Mouse (Mus musculus) activated CD4-positive, CD25-positive, alpha-beta regulatory T cell (primary cell): Measurements from ENCODE around the gene Gm4312. TPM values are rescaled to one million over a fixed set of nuclear protein-coding genes. Genes with fewer than 3 reads are reported as not detected.

Experiments used
- polyA plus RNA-seq, 2 experiments: library from polyadenylated mRNA; unstranded; fragments of 100-300 nt; shearing (Covaris generic); gene quantifications; one replicate each; pipeline ENCODE4 v1.2.1; 2017

Gm4312 gene
- not detected for polyA plus RNA-seq

GRCm38 (mm10) chr10:100382460-100382859 is at the start of gene Gm4312:
Gm4312 (minus strand) TSS chr10:100382560.

GRCm38 (mm10) chr10:100361038-100361437 is 21.3 kb downstream of the Gm4312 start, which contains the start of gene Gm4307:
Gm4307 (plus strand) TSS chr10:100361338.

DNA sequence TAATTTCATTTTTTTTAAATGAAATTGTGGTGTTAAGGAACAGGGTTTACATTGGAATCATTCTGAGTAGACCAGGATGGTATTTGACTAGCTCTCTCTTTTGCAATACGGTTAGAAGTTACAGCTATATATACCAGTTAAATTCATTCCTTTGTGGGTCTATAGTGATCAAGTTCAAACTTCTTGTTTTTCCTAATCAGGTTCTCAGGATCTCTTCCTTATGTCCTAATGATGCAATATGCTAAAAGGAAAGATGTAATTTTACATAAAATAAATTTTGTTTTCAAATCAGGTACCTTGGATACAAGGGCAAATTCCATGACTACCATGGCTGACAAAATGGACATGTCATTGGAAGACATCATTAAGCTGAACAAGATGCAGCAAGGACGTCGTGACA is 31.6 kb downstream of the Gm4312 start, which contains the start of gene Gm4305:
Gene Gm4305, plus strand, starts transcription at position 301 of the 400 bp plus-strand sequence.

DNA sequence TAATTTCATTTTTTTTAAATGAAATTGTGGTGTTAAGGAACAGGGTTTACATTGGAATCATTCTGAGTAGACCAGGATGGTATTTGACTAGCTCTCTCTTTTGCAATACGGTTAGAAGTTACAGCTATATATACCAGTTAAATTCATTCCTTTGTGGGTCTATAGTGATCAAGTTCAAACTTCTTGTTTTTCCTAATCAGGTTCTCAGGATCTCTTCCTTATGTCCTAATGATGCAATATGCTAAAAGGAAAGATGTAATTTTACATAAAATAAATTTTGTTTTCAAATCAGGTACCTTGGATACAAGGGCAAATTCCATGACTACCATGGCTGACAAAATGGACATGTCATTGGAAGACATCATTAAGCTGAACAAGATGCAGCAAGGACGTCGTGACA is 36.7 kb downstream of the Gm4312 start, which contains the start of gene Gm4303:
Gene Gm4303, plus strand, starts transcription at position 301 of the 400 bp plus-strand sequence.

DNA sequence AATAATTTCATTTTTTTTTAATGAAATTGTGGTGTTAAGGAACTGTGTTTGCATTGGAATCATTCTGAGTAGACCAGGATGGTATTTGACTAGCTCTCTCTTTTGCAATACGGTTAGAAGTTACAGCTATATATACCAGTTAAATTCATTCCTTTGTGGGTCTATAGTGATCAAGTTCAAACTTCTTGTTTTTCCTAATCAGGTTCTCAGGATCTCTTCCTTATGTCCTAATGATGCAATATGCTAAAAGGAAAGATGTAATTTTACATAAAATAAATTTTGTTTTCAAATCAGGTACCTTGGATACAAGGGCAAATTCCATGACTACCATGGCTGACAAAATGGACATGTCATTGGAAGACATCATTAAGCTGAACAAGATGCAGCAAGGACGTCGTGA is 41.8 kb downstream of the Gm4312 start, which contains the start of gene Gm4302:
Gene Gm4302, plus strand, starts transcription at position 301 of the 400 bp plus-strand sequence.

DNA sequence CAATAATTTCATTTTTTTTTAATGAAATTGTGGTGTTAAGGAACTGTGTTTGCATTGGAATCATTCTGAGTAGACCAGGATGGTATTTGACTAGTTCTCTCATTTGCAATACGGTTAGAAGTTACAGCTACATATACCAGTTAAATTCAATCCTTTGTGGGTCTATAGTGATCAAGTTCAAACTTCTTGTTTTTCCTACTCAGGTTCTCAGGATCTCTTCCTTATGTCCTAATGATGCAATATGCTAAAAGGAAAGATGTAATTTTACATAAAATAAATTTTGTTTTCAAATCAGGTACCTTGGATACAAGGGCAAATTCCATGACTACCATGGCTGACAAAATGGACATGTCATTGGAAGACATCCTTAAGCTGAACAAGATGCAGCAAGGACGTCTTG is 47.0 kb downstream of the Gm4312 start, which contains the start of gene Gm4301:
Gene Gm4301, plus strand, starts transcription at position 301 of the 400 bp plus-strand sequence.

Other genes starting within 250 kb of the Gm4312 start
- gene Gm4301, start 46.9 kb downstream of the Gm4312 start, polyA plus RNA-seq, result not detected
- gene Gm4302, start 41.7 kb downstream of the Gm4312 start, polyA plus RNA-seq, result not detected
- gene Gm4303, start 36.6 kb downstream of the Gm4312 start, polyA plus RNA-seq, result not detected
- not detected for gene Gm4305, start 31.5 kb downstream of the Gm4312 start, polyA plus RNA-seq
- gene Gm4307, start 21.2 kb downstream of the Gm4312 start, polyA plus RNA-seq, result not detected
- gene Tmtc3, start 104.8 kb upstream of the Gm4312 start, polyA plus RNA-seq, result 1 to 10 TPM; 2.0 to 3.6 TPM
- 1 to 10 TPM in 1 of 2 experiments, under 1 TPM in 1; 0.74 to 1.8 TPM for gene Cep290, start 105.0 kb upstream of the Gm4312 start, polyA plus RNA-seq
- 1 to 10 TPM; 5.2 to 5.9 TPM for gene 4930430F08Rik, start 207.9 kb upstream of the Gm4312 start, polyA plus RNA-seq
- gene 1700017N19Rik, start 207.9 kb upstream of the Gm4312 start, polyA plus RNA-seq, result not detected